ENCODE assay signal across 8 mouse cellular contexts in genomic region chr2:93954781-93955578, GRCm38 (mm10). TPM values are rescaled to one million over a fixed set of nuclear protein-coding genes. Genes with fewer than 3 reads are reported as not detected.
DNase-seq lines count a peak whose midpoint lies in the region; ATAC-seq and TF ChIP-seq lines count a peak whose summit lies in the region.

No protein-coding gene starts in this region.

- H3K36me3 ChIP-seq in liver, adult 2 months (ENCODE audit: control insufficient read depth, insufficient read depth, low read length) = no peaks in the 10 kb centered on the region
- H3K36me3 ChIP-seq in forebrain, embryonic 16.5 days (ENCODE audit: control insufficient read depth, insufficient read depth) = no peaks in the 10 kb centered on the region
- H3K36me3 ChIP-seq in limb, embryonic 14.5 days (ENCODE audit: control insufficient read depth, insufficient read depth, low read length) = no peaks in the 10 kb centered on the region
- H3K36me3 ChIP-seq in thymus, adult 2 months (ENCODE audit: control insufficient read depth, insufficient read depth, low read length) = no peaks in the 10 kb centered on the region

- no peak overlapping the region for H3K27ac ChIP-seq in liver, adult 2 months (replicated peaks; ENCODE audit: insufficient read depth, low read depth, low read length)
- H3K27ac ChIP-seq in forebrain, embryonic 16.5 days (ENCODE audit: low read length) = peak overlapping the region; percentile 97
- H3K27ac ChIP-seq in limb, embryonic 14.5 days (replicated peaks; ENCODE audit: low read depth, low read length) = no peak overlapping the region
- H3K27ac ChIP-seq in olfactory bulb, adult 2 months (ENCODE audit: insufficient read depth, low read depth, low read length) = peak overlapping the region; percentile 99
- no peak overlapping the region for H3K27ac ChIP-seq in thymus, adult 2 months (ENCODE audit: control insufficient read depth, insufficient read depth, low read length)

- TF ChIP-seq POLR2A in liver, adult 2 months (IDR thresholded peaks at IDR 0.05; ENCODE audit: extremely low read depth, insufficient read depth, low read length) = no peak
- TF ChIP-seq POLR2A in limb, embryonic 14.5 days (IDR thresholded peaks at IDR 0.05; ENCODE audit: borderline replicate concordance, extremely low read depth, insufficient read depth, insufficient read length) = no peak
- 0 out of 2 replicates have a peak, but pooled peaks have one; percentile 7 for TF ChIP-seq POLR2A in olfactory bulb, adult 2 months (IDR thresholded peaks at IDR 0.05; ENCODE audit: insufficient read depth, low read depth, low read length)
- TF ChIP-seq POLR2A in thymus, adult 2 months (IDR thresholded peaks at IDR 0.05; ENCODE audit: control insufficient read depth, extremely low read depth, insufficient read depth, low read length, poor library complexity) = no peak

- DNase-seq in liver, adult 2 months (ENCODE audit: extremely low read depth, low read depth, low spot score) = no peak
- no peak for DNase-seq in liver
- DNase-seq in cerebellum, adult 9-10 months = peak; percentile 61
- DNase-seq in limb, embryonic 14.5 days (ENCODE audit: low spot score) = no peak
- DNase-seq in gastrocnemius, postnatal 14 days = no peak
- DNase-seq in thymus, adult 2 months = no peak

- peak overlapping the region; percentile 91 for H3K4me2 ChIP-seq in forebrain, embryonic 16.5 days (ENCODE audit: low read length)
- peak overlapping the region; percentile 97 for H3K4me2 ChIP-seq in limb, embryonic 14.5 days (replicated peaks; ENCODE audit: low read depth, low read length, severe bottlenecking)

- no peak for ATAC-seq in forebrain, embryonic 16.5 days
- no peak for ATAC-seq in limb, embryonic 14.5 days (ENCODE audit: low FRiP score, low read depth)

- H3K27me3 ChIP-seq in liver, adult 2 months (ENCODE audit: control insufficient read depth, insufficient read depth, low read length) = peaks cover 8% of the 10 kb centered on the region; the same call in 1 of the 2 replicates
- H3K27me3 ChIP-seq in forebrain, embryonic 16.5 days (replicated peaks; ENCODE audit: control insufficient read depth, insufficient read depth, low read length) = no peaks in the 10 kb centered on the region
- H3K27me3 ChIP-seq in limb, embryonic 14.5 days (ENCODE audit: control insufficient read depth, insufficient read depth, low read length) = peaks cover 52% of the 10 kb centered on the region
- H3K27me3 ChIP-seq in thymus, adult 2 months (ENCODE audit: control insufficient read depth, insufficient read depth, low read length) = peaks cover 8% of the 10 kb centered on the region

- H3K9me3 ChIP-seq in forebrain, embryonic 16.5 days (ENCODE audit: control insufficient read depth, low read length) = no peaks in the 10 kb centered on the region
- no peaks in the 10 kb centered on the region for H3K9me3 ChIP-seq in limb, embryonic 14.5 days (ENCODE audit: control insufficient read depth, low read length)

- WGBS in liver, adult 2 months = 3% methylated on average over 32 of the region's 32 CpGs
- WGBS in forebrain, embryonic 16.5 days = under 1% methylated on average over 32 of the region's 32 CpGs
- WGBS in limb, embryonic 14.5 days = 2% methylated on average over 32 of the region's 32 CpGs
- under 1% methylated on average over 32 of the region's 32 CpGs for WGBS in olfactory bulb, adult 2 months
- 2% methylated on average over 32 of the region's 32 CpGs for whole genome bisulfite sequencing in thymus, adult 2 months

- H3K4me3 ChIP-seq in liver, adult 2 months (ENCODE audit: insufficient read depth, low read depth, low read length) = peak overlapping the region; percentile 36
- peak overlapping the region; percentile 76 for H3K4me3 ChIP-seq in forebrain, embryonic 16.5 days (replicated peaks; ENCODE audit: low read length)
- peak overlapping the region; percentile 54 for H3K4me3 ChIP-seq in limb, embryonic 14.5 days (replicated peaks; ENCODE audit: low read length)
- peak overlapping the region; percentile 75 for H3K4me3 ChIP-seq in olfactory bulb, adult 2 months (ENCODE audit: insufficient read depth, low read depth, low read length)
- no peak overlapping the region for H3K4me3 ChIP-seq in thymus, adult 2 months (ENCODE audit: control insufficient read depth, insufficient read depth, low read length)

- intact Hi-C loops in gastrocnemius, postnatal 14 days (cut with DNase I; ENCODE audit: low total_unique reads) = loop anchor here (5.0 kb wide), 1 partner anchor 48 kb away; no protein-coding TSS in a partner anchor

- no peak for TF ChIP-seq CTCF in liver, adult 2 months (IDR thresholded peaks at IDR 0.05; ENCODE audit: low read depth, low read length)
- TF ChIP-seq CTCF in olfactory bulb, adult 2 months (IDR thresholded peaks at IDR 0.05; ENCODE audit: insufficient read depth, low read depth, low read length) = 0 out of 2 replicates have a peak, but pooled peaks have one; percentile 8
- TF ChIP-seq CTCF in thymus, adult 2 months (IDR thresholded peaks at IDR 0.05; ENCODE audit: borderline replicate concordance, control insufficient read depth, extremely low read depth, insufficient read depth, low read length, poor library complexity) = no peak

- H3K4me1 ChIP-seq in liver, adult 2 months (ENCODE audit: control insufficient read depth, insufficient read depth, low read length) = no peaks in the 10 kb centered on the region
- H3K4me1 ChIP-seq in forebrain, embryonic 16.5 days (replicated peaks; ENCODE audit: control insufficient read depth, insufficient read depth, low read length) = peaks cover 42% of the 10 kb centered on the region
- 0 out of 2 replicates have a peak, but pooled peaks cover 2% of the 10 kb centered on the region for H3K4me1 ChIP-seq in limb, embryonic 14.5 days (ENCODE audit: control insufficient read depth, insufficient read depth, low read length)
- H3K4me1 ChIP-seq in olfactory bulb, adult 2 months (ENCODE audit: control insufficient read depth, insufficient read depth, low read length) = peaks cover 20% of the 10 kb centered on the region
- peaks cover 10% of the 10 kb centered on the region for H3K4me1 ChIP-seq in thymus, adult 2 months (replicated peaks; ENCODE audit: control insufficient read depth, insufficient read depth, low read length)

- H3K79me2 ChIP-seq in liver, adult 2 months (ENCODE audit: control insufficient read depth, insufficient read depth, low read length) = no peaks in the 10 kb centered on the region

- H3K9ac ChIP-seq in liver, adult 2 months (ENCODE audit: low read depth, low read length) = peak overlapping the region; percentile 1; the same call in 1 of the 2 replicates
- H3K9ac ChIP-seq in forebrain, embryonic 16.5 days (replicated peaks; ENCODE audit: low read depth, low read length) = peak overlapping the region; percentile 94
- H3K9ac ChIP-seq in limb, embryonic 14.5 days (ENCODE audit: low read depth, low read length, severe bottlenecking) = no peak overlapping the region

RNA-seq across cellular contexts. Expression of gene Gm13889, which starts 2.0 kb away (rescaled TPM):
- 0.46 and 0.94 TPM in 2 replicates for total RNA-seq in liver, adult 2 months (2014; rRNA removed)
- 3.5 and 4.3 TPM in 2 replicates for polyA plus RNA-seq in liver, adult 2 months (2012; rRNA removed)
- polyA plus RNA-seq in forebrain, embryonic 16.5 days (2015; fragmentation: Nextera tagmentation; extraction: Ambion mirVana) = 17.7 and 18.2 TPM in 2 replicates
- polyA plus RNA-seq in limb, embryonic 14.5 days (2012; rRNA removed) = 7.7 and 8.3 TPM in 2 replicates
- polyA plus RNA-seq in limb, embryonic 14.5 days (2014; fragmentation: Nextera tagmentation; extraction: Ambion mirVana) = 4.9 and 5.7 TPM in 2 replicates
- not detected in 2 replicates for polyA plus RNA-seq in olfactory bulb, adult 2 months (2012; ENCODE audit: insufficient read depth, insufficient read length, low replicate concordance, missing spikeins)
- total RNA-seq in gastrocnemius, postnatal 14 days (2021) = 10 to 100 TPM in 1 of 2 experiments, 1 to 10 TPM in 1; 9.5 to 15.6 TPM
- 7.4 and 8.6 TPM in 2 replicates for polyA plus RNA-seq in thymus, adult 2 months (2012; rRNA removed)

RNA-seq across cellular contexts. Expression of gene Gm27027, which starts 41.2 kb away (rescaled TPM):
- not detected in 2 replicates for total RNA-seq in liver, adult 2 months (2014; rRNA removed)
- polyA plus RNA-seq in liver, adult 2 months (2012; rRNA removed) = not detected in 2 replicates
- polyA plus RNA-seq in forebrain, embryonic 16.5 days (2015; fragmentation: Nextera tagmentation; extraction: Ambion mirVana) = not detected in 2 replicates
- polyA plus RNA-seq in limb, embryonic 14.5 days (2012; rRNA removed) = not detected in 2 replicates
- polyA plus RNA-seq in limb, embryonic 14.5 days (2014; fragmentation: Nextera tagmentation; extraction: Ambion mirVana) = 0.43 TPM in 1 of 2 replicates, not detected in the other
- polyA plus RNA-seq in olfactory bulb, adult 2 months (2012; ENCODE audit: insufficient read depth, insufficient read length, low replicate concordance, missing spikeins) = not detected in 2 replicates
- total RNA-seq in gastrocnemius, postnatal 14 days (2021) = under 1 TPM in 1 of 2 experiments, not detected in 1; 0.86 TPM
- not detected in 2 replicates for polyA plus RNA-seq in thymus, adult 2 months (2012; rRNA removed)

RNA-seq across cellular contexts. Expression of gene Alkbh3, which starts 55.6 kb away (rescaled TPM):
- 24.9 and 27.9 TPM in 2 replicates for total RNA-seq in liver, adult 2 months (2014; rRNA removed)
- 33.0 and 33.6 TPM in 2 replicates for polyA plus RNA-seq in liver, adult 2 months (2012; rRNA removed)
- polyA plus RNA-seq in forebrain, embryonic 16.5 days (2015; fragmentation: Nextera tagmentation; extraction: Ambion mirVana) = 55.1 and 57.4 TPM in 2 replicates
- polyA plus RNA-seq in limb, embryonic 14.5 days (2012; rRNA removed) = 76.3 and 79.0 TPM in 2 replicates
- 76.2 and 79.8 TPM in 2 replicates for polyA plus RNA-seq in limb, embryonic 14.5 days (2014; fragmentation: Nextera tagmentation; extraction: Ambion mirVana)
- not detected in 2 replicates for polyA plus RNA-seq in olfactory bulb, adult 2 months (2012; ENCODE audit: insufficient read depth, insufficient read length, low replicate concordance, missing spikeins)
- total RNA-seq in gastrocnemius, postnatal 14 days (2021) = 10 to 100 TPM; 48.9 to 54.0 TPM
- 44.5 and 54.3 TPM in 2 replicates for polyA plus RNA-seq in thymus, adult 2 months (2012; rRNA removed)

Comparison
In these comparisons a context has a peak if more than half of its experiments do, and no peak if none do; other contexts are left out.
1. H3K27ac ChIP-seq: peak in forebrain, embryonic 16.5 days (single experiment) and olfactory bulb, adult 2 months (single experiment); none in liver, adult 2 months (single experiment), limb, embryonic 14.5 days (single experiment) and thymus, adult 2 months (single experiment).
2. RNA of gene Alkbh3, which starts 55.6 kb away (polyA plus RNA-seq): 76.2 to 79.8 TPM in limb, embryonic 14.5 days, 55.1 to 57.4 TPM in forebrain, embryonic 16.5 days, 44.5 to 54.3 TPM in thymus, adult 2 months and 33.0 to 33.6 TPM in liver, adult 2 months; not detected in olfactory bulb, adult 2 months; every median in the first group is over 10 times any median in the second.